Mouse (Mus musculus) embryonic facial prominence, embryonic 14.5 days (tissue): ENCODE results near the gene 9030612E09Rik. TPM values are rescaled to one million over a fixed set of nuclear protein-coding genes. Genes with fewer than 3 reads are reported as not detected.

Experiments
- ATAC-seq: fragments of 200-750 bp; cut with Nextera tagmentation; 2 replicates; pipeline ENCODE4 v1.8.0; 2017; ENCODE audit warnings: low read depth, moderate number of reproducible peaks, moderate TSS enrichment
- DNase-seq: peaks from one replicate; pipeline ENCODE4 v3.0.0-alpha.2; 2015; ENCODE audit warnings: low spot score
- H3K27ac ChIP-seq: fragments of 300-500 bp; sonication (generic); replicated peaks from 2 replicates; pipeline ENCODE4 v1.5.1; 2014; ENCODE audit warnings: low read depth, mild to moderate bottlenecking, low read length, moderate library complexity
- H3K27me3 ChIP-seq: fragments of 300-500 bp; sonication (generic); replicated peaks from 2 replicates; pipeline ENCODE4 v1.6.1; 2014; ENCODE audit warnings: low read length; ENCODE audit not compliant: control insufficient read depth, insufficient read depth
- H3K36me3 ChIP-seq: fragments of 300-500 bp; sonication (generic); 2 replicates; pipeline ENCODE4 v1.6.1; 2014; ENCODE audit warnings: low read length, mixed read lengths; ENCODE audit not compliant: control insufficient read depth, insufficient read depth
- H3K4me1 ChIP-seq: fragments of 300-500 bp; sonication (generic); 2 replicates; pipeline ENCODE4 v1.6.1; 2014; ENCODE audit warnings: antibody characterized with exemption, low read length; ENCODE audit not compliant: control insufficient read depth, insufficient read depth
- H3K4me2 ChIP-seq: fragments of 300-500 bp; sonication (generic); 2 replicates; pipeline ENCODE4 v1.6.1; 2014; ENCODE audit warnings: low read depth, mild to moderate bottlenecking, low read length, moderate library complexity, mixed read lengths
- H3K4me3 ChIP-seq: fragments of 300-500 bp; sonication (generic); 2 replicates; pipeline ENCODE4 v1.5.1; 2014; ENCODE audit warnings: low read depth, mild to moderate bottlenecking, low read length
- H3K9ac ChIP-seq: fragments of 300-500 bp; sonication (generic); 2 replicates; pipeline ENCODE4 v1.6.1; 2014; ENCODE audit warnings: low read depth, mild to moderate bottlenecking, low read length, moderate library complexity, mixed read lengths
- H3K9me3 ChIP-seq: fragments of 300-500 bp; sonication (generic); 2 replicates; pipeline ENCODE4 v1.6.1; 2016; ENCODE audit warnings: low read length; ENCODE audit not compliant: control insufficient read depth
- WGBS: fragments of 180-500 bp; shearing (Covaris S2); extraction: QIAGEN DNeasy Blood & Tissue Kit; methylation state at CpG from one replicate; pipeline ENCODE4 v1.1.7; 2014; 5-methylcytosine and 5-hydroxymethylcytosine counted together
- polyA plus RNA-seq: library from polyadenylated mRNA; unstranded; fragments of >200 nt; fragmentation: Nextera tagmentation; extraction: Ambion mirVana; gene quantifications from 2 replicates; pipeline ENCODE4 v1.2.1, GENCODE M21; 2014

9030612E09Rik gene
- 0.93 and 1.5 TPM in 2 replicates for polyA plus RNA-seq

GRCm38 (mm10) chr10:43174326-43175155 lies at the start of gene 9030612E09Rik, which contains the start of gene Sobp:
Gene 9030612E09Rik (plus strand): TSS chr10:43174704.
Gene Sobp (minus strand): TSS chr10:43174530.
- peak within 1 kb of the TSS; percentile 76 for H3K4me2 ChIP-seq
- ATAC-seq (peak; percentile 87), DNase-seq (peak; percentile 93)
- H3K9ac ChIP-seq: peak within 1 kb of the TSS; percentile 87
- H3K9me3 ChIP-seq: no peaks in the 10 kb centered on the region
- peak within 1 kb of the TSS; percentile 84 for H3K27ac ChIP-seq
- peaks cover 4% of the 10 kb centered on the region; the same call in 1 of the 2 replicates for H3K27me3 ChIP-seq
- WGBS: under 1% methylated on average over 50 of the region's 91 CpGs
- H3K36me3 ChIP-seq: no peaks in the 10 kb centered on the region
- H3K4me3 ChIP-seq: peak within 1 kb of the TSS; percentile 85
- peaks cover 21% of the 10 kb centered on the region for H3K4me1 ChIP-seq

- Histone ChIP-seq H3K36me3 (peaks cover 13% of the 10 kb centered on the region; the same call in 1 of the 2 replicates), H3K27me3 (no peaks in the 10 kb centered on the region), H3K4me1 (peaks cover 7% of the 10 kb centered on the region; the same call in 1 of the 2 replicates), H3K9ac (no peak overlapping the region), H3K9me3 (no peaks in the 10 kb centered on the region), H3K4me3 (no peak overlapping the region), H3K4me2 (no peak overlapping the region), H3K27ac (no peak overlapping the region)
- DNase-seq (no peak), ATAC-seq (no peak)
- 57% methylated on average over 3 of the region's 3 CpGs for WGBS
These were observed 45.8 kb upstream of the 9030612E09Rik start for GRCm38 (mm10) chr10:43128750-43129149.

GRCm38 (mm10) chr10:43134027-43134426 lies 40.5 kb upstream of the 9030612E09Rik start:
- Histone ChIP-seq H3K36me3 (0 out of 2 replicates have a peak, but pooled peaks cover 4% of the 10 kb centered on the region), H3K4me2 (no peak overlapping the region), H3K9ac (no peak overlapping the region), H3K9me3 (no peaks in the 10 kb centered on the region), H3K4me3 (no peak overlapping the region), H3K27ac (no peak overlapping the region), H3K27me3 (no peaks in the 10 kb centered on the region), H3K4me1 (no peaks in the 10 kb centered on the region)
- DNase-seq (no peak), ATAC-seq (no peak)
- 86% methylated on average over 11 of the region's 11 CpGs for WGBS

GRCm38 (mm10) chr10:43143173-43143572 lies 31.3 kb upstream of the 9030612E09Rik start:
- DNase-seq: no peak
- Histone ChIP-seq H3K9ac (no peak overlapping the region), H3K4me2 (no peak overlapping the region), H3K4me3 (no peak overlapping the region), H3K27me3 (no peaks in the 10 kb centered on the region), H3K27ac (no peak overlapping the region), H3K4me1 (no peaks in the 10 kb centered on the region), H3K9me3 (no peaks in the 10 kb centered on the region; the same call in 1 of the 2 replicates), H3K36me3 (no peaks in the 10 kb centered on the region)
- no peak for ATAC-seq
- WGBS: 94% methylated on average over 9 of the region's 9 CpGs

- H3K9me3 ChIP-seq: no peaks in the 10 kb centered on the region; the same call in 1 of the 2 replicates
- H3K36me3 ChIP-seq: no peaks in the 10 kb centered on the region
- no peaks in the 10 kb centered on the region for H3K27me3 ChIP-seq
- peak; percentile 79 for DNase-seq
- WGBS: 56% methylated on average over 11 of the region's 11 CpGs
- H3K27ac ChIP-seq: no peak overlapping the region
- no peaks in the 10 kb centered on the region; the same call in 1 of the 2 replicates for H3K4me1 ChIP-seq
- no peak overlapping the region for H3K4me3 ChIP-seq
- no peak overlapping the region for H3K4me2 ChIP-seq
- H3K9ac ChIP-seq: no peak overlapping the region
- peak; percentile 83 for ATAC-seq
These were observed 26.0 kb upstream of the 9030612E09Rik start for GRCm38 (mm10) chr10:43148456-43148855.

DNA sequence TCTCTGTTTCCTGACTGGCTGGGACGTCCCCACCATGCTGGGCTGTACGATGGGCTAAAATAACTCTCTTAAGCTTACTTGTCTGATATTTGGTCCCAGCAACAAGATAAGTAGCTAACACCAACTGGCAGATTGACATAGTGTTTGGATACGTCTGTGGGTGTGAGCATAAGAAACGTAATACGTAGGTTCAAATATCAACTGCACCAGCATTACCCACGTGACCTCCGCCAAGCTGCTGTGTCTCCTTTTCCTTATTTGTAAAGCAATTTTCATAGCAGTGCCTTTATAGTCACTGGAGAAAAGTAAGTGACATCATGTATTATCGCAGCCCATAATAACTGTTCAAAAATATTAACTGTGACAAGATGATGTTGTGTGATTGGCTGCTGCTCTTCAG lies 21.9 kb upstream of the 9030612E09Rik start:
- H3K27ac ChIP-seq: no peak overlapping the region
- H3K4me3 ChIP-seq: no peak overlapping the region
- H3K36me3 ChIP-seq: 0 out of 2 replicates have a peak, but pooled peaks cover 1% of the 10 kb centered on the region
- H3K4me1 ChIP-seq: peaks cover 17% of the 10 kb centered on the region
- no peaks in the 10 kb centered on the region for H3K27me3 ChIP-seq
- peak; percentile 66 for DNase-seq
- no peak for ATAC-seq
- no peak overlapping the region for H3K4me2 ChIP-seq
- WGBS: 60% methylated on average over 8 of the region's 8 CpGs
- no peak overlapping the region for H3K9ac ChIP-seq
- no peaks in the 10 kb centered on the region for H3K9me3 ChIP-seq

- peaks cover 19% of the 10 kb centered on the region; the same call in 1 of the 2 replicates for H3K36me3 ChIP-seq
- DNase-seq: peak; percentile 91
- ATAC-seq: peak; percentile 79
- H3K9me3 ChIP-seq: no peaks in the 10 kb centered on the region
- no peak overlapping the region for H3K4me3 ChIP-seq
- no peak overlapping the region for H3K9ac ChIP-seq
- peaks cover 17% of the 10 kb centered on the region for H3K4me1 ChIP-seq
- peak overlapping the region; percentile 61; the same call in 1 of the 2 replicates for H3K27ac ChIP-seq
- 20% methylated on average over 12 of the region's 12 CpGs for WGBS
- H3K4me2 ChIP-seq: peak overlapping the region; percentile 29; the same call in 1 of the 2 replicates
- no peaks in the 10 kb centered on the region for H3K27me3 ChIP-seq
These were observed 19.4 kb upstream of the 9030612E09Rik start for GRCm38 (mm10) chr10:43155046-43155560.

DNA sequence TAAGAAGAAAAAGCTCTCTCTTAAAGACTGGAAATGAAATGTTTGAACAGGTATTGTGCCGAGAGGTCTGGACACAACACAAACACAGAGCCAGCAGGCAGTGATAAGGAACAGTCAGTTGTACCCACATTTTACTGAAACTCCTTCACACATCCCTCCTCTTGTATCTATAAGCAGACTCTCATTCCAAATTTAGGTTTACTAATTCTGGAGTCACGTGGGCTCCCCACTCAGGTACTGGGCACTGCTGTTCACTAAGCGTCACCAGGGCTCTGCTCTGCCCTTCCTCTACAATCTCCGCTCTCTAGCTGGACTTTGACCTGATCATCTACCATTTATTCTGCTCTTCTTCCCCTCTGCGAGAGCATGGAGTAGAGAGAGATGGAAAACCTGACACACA lies 15.6 kb upstream of the 9030612E09Rik start:
- DNase-seq (no peak), ATAC-seq (no peak)
- Histone ChIP-seq H3K4me3 (no peak overlapping the region), H3K9ac (no peak overlapping the region), H3K4me1 (peaks cover 13% of the 10 kb centered on the region), H3K27me3 (no peaks in the 10 kb centered on the region), H3K36me3 (peaks cover 19% of the 10 kb centered on the region; the same call in 1 of the 2 replicates), H3K4me2 (no peak overlapping the region), H3K9me3 (peaks cover 9% of the 10 kb centered on the region; the same call in 1 of the 2 replicates), H3K27ac (no peak overlapping the region)
- 90% methylated on average over 5 of the region's 5 CpGs for WGBS
